Mouse (Mus musculus): ENCODE measurements around the gene Brd1. TPM values are rescaled to one million over a fixed set of nuclear protein-coding genes. Genes with fewer than 3 reads are reported as not detected.
"Not testable (repeated sequence)": the region's sequence is repeated elsewhere in the genome, so short reads cannot be mapped to it uniquely, and the experiment has no call there.

Gene Brd1
- polyA plus RNA-seq, 1 experiment from 2014 or later: 8.2 TPM

GRCm38 (mm10) chr15:88725036-88725435 is 9.0 kb downstream of the Brd1 start:
- no peak overlapping the region for H3K27ac ChIP-seq
- 87% methylated on average over 5 of the region's 5 CpGs for WGBS (ENCODE audit: insufficient replicate concordance)
- H3K9me3 ChIP-seq (replicated peaks): no peaks in the 10 kb centered on the region
- H3K36me3 ChIP-seq: peaks cover 88% of the 10 kb centered on the region
- no peak for ATAC-seq
- H3K4me2 ChIP-seq: no peak overlapping the region
- no peaks in the 10 kb centered on the region for H3K4me1 ChIP-seq
- H3K4me3 ChIP-seq: no peak overlapping the region
- H3K9ac ChIP-seq: no peak overlapping the region
- no peaks in the 10 kb centered on the region for H3K27me3 ChIP-seq (replicated peaks)

- no peak overlapping the region for H3K27ac ChIP-seq
- H3K4me3 ChIP-seq: no peak overlapping the region
- no peak overlapping the region for H3K4me2 ChIP-seq
- H3K9ac ChIP-seq: no peak overlapping the region
- H3K9me3 ChIP-seq (replicated peaks): no peaks in the 10 kb centered on the region
- WGBS (ENCODE audit: insufficient replicate concordance): 80% methylated on average over 7 of the region's 7 CpGs
- ATAC-seq: no peak
- H3K36me3 ChIP-seq: peaks cover 87% of the 10 kb centered on the region
- no peaks in the 10 kb centered on the region for H3K27me3 ChIP-seq (replicated peaks)
- no peaks in the 10 kb centered on the region for H3K4me1 ChIP-seq
Observed at GRCm38 (mm10) chr15:88724311-88724710, 9.7 kb downstream of the Brd1 start.

GRCm38 (mm10) chr15:88723205-88723604 is 10.8 kb downstream of the Brd1 start:
- H3K4me3 ChIP-seq: no peak overlapping the region
- ATAC-seq: no peak
- H3K27ac ChIP-seq: no peak overlapping the region
- no peak overlapping the region for H3K4me2 ChIP-seq
- no peaks in the 10 kb centered on the region for H3K9me3 ChIP-seq (replicated peaks)
- no peaks in the 10 kb centered on the region for H3K4me1 ChIP-seq
- H3K36me3 ChIP-seq: peaks cover 87% of the 10 kb centered on the region
- H3K27me3 ChIP-seq (replicated peaks): no peaks in the 10 kb centered on the region
- H3K9ac ChIP-seq: no peak overlapping the region
- 83% methylated on average over 6 of the region's 6 CpGs for WGBS (ENCODE audit: insufficient replicate concordance)

- Histone ChIP-seq H3K27me3 (replicated peaks) (no peaks in the 10 kb centered on the region), H3K36me3 (peaks cover 95% of the 10 kb centered on the region), H3K9ac (no peak overlapping the region), H3K4me2 (no peak overlapping the region), H3K27ac (no peak overlapping the region), H3K9me3 (replicated peaks) (no peaks in the 10 kb centered on the region), H3K4me1 (no peaks in the 10 kb centered on the region), H3K4me3 (no peak overlapping the region)
- no peak for ATAC-seq
- WGBS (ENCODE audit: insufficient replicate concordance): 83% methylated on average over 9 of the region's 9 CpGs
Observed at GRCm38 (mm10) chr15:88717239-88717638, 16.8 kb downstream of the Brd1 start.

GRCm38 (mm10) chr15:88716350-88716749 is 17.7 kb downstream of the Brd1 start:
- no peaks in the 10 kb centered on the region for H3K27me3 ChIP-seq (replicated peaks)
- no peaks in the 10 kb centered on the region for H3K4me1 ChIP-seq
- ATAC-seq: no peak
- H3K36me3 ChIP-seq: peaks cover 95% of the 10 kb centered on the region
- no peak overlapping the region for H3K9ac ChIP-seq
- no peak overlapping the region for H3K4me3 ChIP-seq
- H3K9me3 ChIP-seq (replicated peaks): no peaks in the 10 kb centered on the region
- no peak overlapping the region for H3K27ac ChIP-seq
- no peak overlapping the region for H3K4me2 ChIP-seq

GRCm38 (mm10) chr15:88714021-88714589 is 19.9 kb downstream of the Brd1 start:
- Histone ChIP-seq H3K27me3 (replicated peaks) (no peaks in the 10 kb centered on the region), H3K4me3 (no peak overlapping the region), H3K4me1 (no peaks in the 10 kb centered on the region), H3K27ac (no peak overlapping the region), H3K9ac (no peak overlapping the region), H3K9me3 (replicated peaks) (no peaks in the 10 kb centered on the region), H3K4me2 (no peak overlapping the region), H3K36me3 (peaks cover 99% of the 10 kb centered on the region)
- WGBS (ENCODE audit: insufficient replicate concordance): 87% methylated on average over 6 of the region's 6 CpGs
- no peak for ATAC-seq

- Histone ChIP-seq H3K9me3 (replicated peaks) (no peaks in the 10 kb centered on the region), H3K9ac (no peak overlapping the region), H3K27ac (no peak overlapping the region), H3K27me3 (replicated peaks) (no peaks in the 10 kb centered on the region), H3K4me1 (no peaks in the 10 kb centered on the region), H3K4me2 (no peak overlapping the region), H3K4me3 (no peak overlapping the region), H3K36me3 (peaks cover 100% of the 10 kb centered on the region)
- 91% methylated on average over 15 of the region's 15 CpGs for whole genome bisulfite sequencing (ENCODE audit: insufficient replicate concordance)
- ATAC-seq: no peak
Observed at GRCm38 (mm10) chr15:88712501-88712900, 21.5 kb downstream of the Brd1 start.

- Histone ChIP-seq H3K9ac (no peak overlapping the region), H3K9me3 (replicated peaks) (no peaks in the 10 kb centered on the region), H3K27ac (no peak overlapping the region), H3K4me3 (no peak overlapping the region), H3K4me2 (no peak overlapping the region), H3K27me3 (replicated peaks) (no peaks in the 10 kb centered on the region), H3K36me3 (peaks cover 100% of the 10 kb centered on the region), H3K4me1 (no peaks in the 10 kb centered on the region)
- ATAC-seq: no peak
- WGBS (ENCODE audit: insufficient replicate concordance): 88% methylated on average over 5 of the region's 5 CpGs
Observed at GRCm38 (mm10) chr15:88709878-88710277, 24.2 kb downstream of the Brd1 start.

GRCm38 (mm10) chr15:88708657-88709511 is 25.1 kb downstream of the Brd1 start:
- H3K4me3 ChIP-seq: no peak overlapping the region
- WGBS (ENCODE audit: insufficient replicate concordance): 86% methylated on average over 13 of the region's 13 CpGs
- no peaks in the 10 kb centered on the region for H3K4me1 ChIP-seq
- no peak overlapping the region for H3K4me2 ChIP-seq
- H3K27me3 ChIP-seq (replicated peaks): no peaks in the 10 kb centered on the region
- no peaks in the 10 kb centered on the region for H3K9me3 ChIP-seq (replicated peaks)
- peaks cover 99% of the 10 kb centered on the region for H3K36me3 ChIP-seq
- H3K9ac ChIP-seq: no peak overlapping the region
- no peak for ATAC-seq
- H3K27ac ChIP-seq: no peak overlapping the region

GRCm38 (mm10) chr15:88708204-88708603 is 25.8 kb downstream of the Brd1 start:
- ATAC-seq: no peak
- 94% methylated on average over 5 of the region's 5 CpGs for WGBS (ENCODE audit: insufficient replicate concordance)
- no peak overlapping the region for H3K4me3 ChIP-seq

GRCm38 (mm10) chr15:88706987-88707386 is 27.0 kb downstream of the Brd1 start:
- WGBS (ENCODE audit: insufficient replicate concordance): 79% methylated on average over 13 of the region's 13 CpGs
- H3K27ac ChIP-seq; H3K4me1 ChIP-seq; ATAC-seq; H3K27me3 ChIP-seq (replicated peaks); H3K4me3 ChIP-seq; H3K4me2 ChIP-seq; H3K9me3 ChIP-seq (replicated peaks); H3K9ac ChIP-seq: not testable (repeated sequence)
- peaks cover 99% of the 10 kb centered on the region for H3K36me3 ChIP-seq

More at GRCm38 (mm10) chr15:88708204-88708603, 25.8 kb downstream of the Brd1 start:
- no peak overlapping the region for H3K27ac ChIP-seq
- no peak overlapping the region for H3K4me2 ChIP-seq
- no peaks in the 10 kb centered on the region for H3K27me3 ChIP-seq (replicated peaks)
- H3K9ac ChIP-seq: no peak overlapping the region
- no peaks in the 10 kb centered on the region for H3K4me1 ChIP-seq
- H3K9me3 ChIP-seq (replicated peaks): no peaks in the 10 kb centered on the region
- peaks cover 99% of the 10 kb centered on the region for H3K36me3 ChIP-seq

GRCm38 (mm10) chr15:88706320-88706719 is 27.7 kb downstream of the Brd1 start:
- H3K4me2 ChIP-seq: no peak overlapping the region
- H3K9me3 ChIP-seq (replicated peaks): no peaks in the 10 kb centered on the region
- no peaks in the 10 kb centered on the region for H3K27me3 ChIP-seq (replicated peaks)
- 89% methylated on average over 6 of the region's 6 CpGs for WGBS (ENCODE audit: insufficient replicate concordance)
- H3K4me3 ChIP-seq: no peak overlapping the region
- ATAC-seq: no peak
- H3K9ac ChIP-seq: no peak overlapping the region
- no peaks in the 10 kb centered on the region for H3K4me1 ChIP-seq
- H3K27ac ChIP-seq: no peak overlapping the region
- H3K36me3 ChIP-seq: peaks cover 99% of the 10 kb centered on the region

All from liver, embryonic 12.5 days (tissue).